ENCODE assay signal across 7 mouse cellular contexts in genomic region chr4:84884111-84884538, GRCm38 (mm10). TPM values are rescaled to one million over a fixed set of nuclear protein-coding genes. Genes with fewer than 3 reads are reported as not detected.
DNase-seq lines count a peak whose midpoint lies in the region; ATAC-seq and TF ChIP-seq lines count a peak whose summit lies in the region.

Gene Cntln (plus strand): TSS chr4:84884309.

- H3K4me1 ChIP-seq in embryonic facial prominence, embryonic 13.5 days = peaks cover 7% of the 10 kb centered on the region; the same call in 1 of the 2 replicates
- peaks cover 1% of the 10 kb centered on the region; the same call in 1 of the 2 replicates for H3K4me1 ChIP-seq in heart, adult 2 months (ENCODE audit: control insufficient read depth, insufficient read depth, low read length)
- peaks cover 5% of the 10 kb centered on the region for H3K4me1 ChIP-seq in kidney, adult 2 months (ENCODE audit: control insufficient read depth, insufficient read depth, low read length)
- H3K4me1 ChIP-seq in limb, embryonic 11.5 days (ENCODE audit: control insufficient read depth, insufficient read depth, low read length) = 0 out of 2 replicates have a peak, but pooled peaks cover 3% of the 10 kb centered on the region
- H3K4me1 ChIP-seq in midbrain, embryonic 13.5 days (replicated peaks) = peaks cover 12% of the 10 kb centered on the region
- H3K4me1 ChIP-seq in small intestine, adult 2 months (ENCODE audit: control insufficient read depth, insufficient read depth, insufficient read length, low read length) = peaks cover 2% of the 10 kb centered on the region; the same call in 1 of the 2 replicates

- peak; percentile 36; the same call in 1 of the 2 replicates for TF ChIP-seq POLR2A in heart, adult 2 months (IDR thresholded peaks at IDR 0.05; ENCODE audit: insufficient read depth, low read depth, low read length)
- TF ChIP-seq POLR2A in kidney, adult 2 months (IDR thresholded peaks at IDR 0.05; ENCODE audit: low read depth, low read length) = no peak
- no peak for TF ChIP-seq POLR2A in small intestine, adult 2 months (IDR thresholded peaks at IDR 0.05; ENCODE audit: low read depth, low read length)

- peak within 1 kb of the TSS; percentile 76 for H3K4me2 ChIP-seq in embryonic facial prominence, embryonic 13.5 days
- peak within 1 kb of the TSS; percentile 76 for H3K4me2 ChIP-seq in limb, embryonic 11.5 days (ENCODE audit: low read depth, severe bottlenecking)
- peak within 1 kb of the TSS; percentile 82 for H3K4me2 ChIP-seq in midbrain, embryonic 13.5 days (replicated peaks)

- TF ChIP-seq EP300 in heart, adult 2 months (IDR thresholded peaks at IDR 0.05; ENCODE audit: insufficient read depth, low read depth, low read length) = no peak

- no peaks in the 10 kb centered on the region for H3K9me3 ChIP-seq in embryonic facial prominence, embryonic 13.5 days
- H3K9me3 ChIP-seq in limb, embryonic 11.5 days (ENCODE audit: control insufficient read depth, low read length) = no peaks in the 10 kb centered on the region
- H3K9me3 ChIP-seq in midbrain, embryonic 13.5 days = no peaks in the 10 kb centered on the region

- DNase-seq in adrenal gland, postnatal 4 days (ENCODE audit: low spot score in 2 of 2) = peak; percentile 85 to 91
- DNase-seq in heart, adult 2 months = peak; percentile 95 to 97
- DNase-seq in kidney, adult 2 months = peak; percentile 96
- peak; percentile 96 for DNase-seq in limb, embryonic 11.5 days (ENCODE audit: low spot score)

- H3K27ac ChIP-seq in embryonic facial prominence, embryonic 13.5 days = peak within 1 kb of the TSS; percentile 96
- H3K27ac ChIP-seq in heart, adult 2 months = peak within 1 kb of the TSS; percentile 93
- H3K27ac ChIP-seq in kidney, adult 2 months (ENCODE audit: insufficient read depth, low read depth, low read length) = peak within 1 kb of the TSS; percentile 74
- H3K27ac ChIP-seq in limb, embryonic 11.5 days (replicated peaks; ENCODE audit: low read depth, low read length) = peak within 1 kb of the TSS; percentile 91
- peak within 1 kb of the TSS; percentile 85 for H3K27ac ChIP-seq in midbrain, embryonic 13.5 days
- H3K27ac ChIP-seq in small intestine, adult 2 months (ENCODE audit: insufficient read depth, low read depth, low read length) = peak within 1 kb of the TSS; percentile 43

- intact Hi-C loops in heart, adult 2 months (cut with DNase I) = no loop called here

- TF ChIP-seq CTCF in heart, adult 2 months (IDR thresholded peaks at IDR 0.05) = peak; percentile 55
- 0 out of 2 replicates have a peak, but pooled peaks have one; percentile 1 for TF ChIP-seq CTCF in kidney, adult 2 months (conservative IDR thresholded peaks at IDR 0.05; ENCODE audit: insufficient read depth, insufficient read length, low read depth, low read length)
- TF ChIP-seq CTCF in small intestine, adult 2 months (IDR thresholded peaks at IDR 0.05; ENCODE audit: extremely low read depth, insufficient read length, insufficient replicate concordance, low read depth, low read length) = no peak

- peak within 1 kb of the TSS; percentile 99 for H3K9ac ChIP-seq in embryonic facial prominence, embryonic 13.5 days
- H3K9ac ChIP-seq in heart, adult 2 months (ENCODE audit: low read depth, low read length) = peak within 1 kb of the TSS; percentile 89
- peak within 1 kb of the TSS; percentile 98 for H3K9ac ChIP-seq in limb, embryonic 11.5 days (ENCODE audit: low read length)
- peak within 1 kb of the TSS; percentile 81 for H3K9ac ChIP-seq in midbrain, embryonic 13.5 days (replicated peaks)

- WGBS in embryonic facial prominence, embryonic 13.5 days = under 1% methylated on average over 50 of the region's 50 CpGs
- WGBS in heart, adult 2 months = 2% methylated on average over 47 of the region's 50 CpGs
- under 1% methylated on average over 50 of the region's 50 CpGs for WGBS in kidney, adult 2 months
- 0% methylated on average over 50 of the region's 50 CpGs for WGBS in limb, embryonic 11.5 days
- under 1% methylated on average over 50 of the region's 50 CpGs for WGBS in midbrain, embryonic 13.5 days
- 6% methylated on average over 50 of the region's 50 CpGs for WGBS in small intestine, adult 2 months

- no peaks in the 10 kb centered on the region for H3K27me3 ChIP-seq in embryonic facial prominence, embryonic 13.5 days
- no peaks in the 10 kb centered on the region for H3K27me3 ChIP-seq in heart, adult 2 months (ENCODE audit: control insufficient read depth, insufficient read depth, low read length)
- H3K27me3 ChIP-seq in kidney, adult 2 months (replicated peaks; ENCODE audit: control insufficient read depth, insufficient read depth, low read length) = no peaks in the 10 kb centered on the region
- H3K27me3 ChIP-seq in limb, embryonic 11.5 days (ENCODE audit: control insufficient read depth, insufficient read depth, low read length) = no peaks in the 10 kb centered on the region
- no peaks in the 10 kb centered on the region; the same call in 1 of the 2 replicates for H3K27me3 ChIP-seq in midbrain, embryonic 13.5 days
- peaks cover 3% of the 10 kb centered on the region; the same call in 1 of the 2 replicates for H3K27me3 ChIP-seq in small intestine, adult 2 months (ENCODE audit: control insufficient read depth, insufficient read depth, low read length)

- ATAC-seq in embryonic facial prominence, embryonic 13.5 days (ENCODE audit: insufficient number of reproducible peaks, insufficient read depth, low FRiP score, low TSS enrichment, low read depth) = peak; percentile 94
- peak; percentile 96 for ATAC-seq in limb, embryonic 11.5 days (ENCODE audit: insufficient number of reproducible peaks, low FRiP score, low TSS enrichment, low read depth)
- ATAC-seq in midbrain, embryonic 13.5 days = peak; percentile 96

- H3K4me3 ChIP-seq in embryonic facial prominence, embryonic 13.5 days = peak within 1 kb of the TSS; percentile 82
- peak within 1 kb of the TSS; percentile 71 for H3K4me3 ChIP-seq in heart, adult 2 months
- peak within 1 kb of the TSS; percentile 97 for H3K4me3 ChIP-seq in kidney, adult 2 months (ENCODE audit: insufficient read depth, low read depth, low read length)
- H3K4me3 ChIP-seq in limb, embryonic 11.5 days (ENCODE audit: low read depth, low read length) = peak within 1 kb of the TSS; percentile 78
- peak within 1 kb of the TSS; percentile 76 for H3K4me3 ChIP-seq in midbrain, embryonic 13.5 days (replicated peaks)
- H3K4me3 ChIP-seq in small intestine, adult 2 months (ENCODE audit: low read depth, low read length) = peak within 1 kb of the TSS; percentile 99

- peaks cover 4% of the 10 kb centered on the region; the same call in 1 of the 2 replicates for H3K36me3 ChIP-seq in embryonic facial prominence, embryonic 13.5 days
- no peaks in the 10 kb centered on the region for H3K36me3 ChIP-seq in heart, adult 2 months (ENCODE audit: control insufficient read depth, insufficient read depth, low read length)
- no peaks in the 10 kb centered on the region for H3K36me3 ChIP-seq in kidney, adult 2 months (ENCODE audit: control insufficient read depth, insufficient read depth, low read length)
- no peaks in the 10 kb centered on the region for H3K36me3 ChIP-seq in limb, embryonic 11.5 days (ENCODE audit: control insufficient read depth, insufficient read depth, low read length)
- no peaks in the 10 kb centered on the region for H3K36me3 ChIP-seq in midbrain, embryonic 13.5 days
- no peaks in the 10 kb centered on the region for H3K36me3 ChIP-seq in small intestine, adult 2 months (ENCODE audit: control insufficient read depth, insufficient read depth, low read length)

- H3K79me2 ChIP-seq in heart, adult 2 months (replicated peaks; ENCODE audit: control insufficient read depth, insufficient read depth, low read length) = no peaks in the 10 kb centered on the region

RNA-seq across cellular contexts. Expression of gene Cntln, which starts in this region (rescaled TPM):
- 10 to 100 TPM; 23.6 to 24.4 TPM for total RNA-seq in adrenal gland, postnatal 4 days (2021)
- polyA plus RNA-seq in embryonic facial prominence, embryonic 13.5 days (2015; fragmentation: Nextera tagmentation; extraction: Ambion mirVana) = 13.3 and 15.4 TPM in 2 replicates
- total RNA-seq in heart, adult 2 months (2021) = 1 to 10 TPM; 1.9 to 2.7 TPM
- 1.3 and 1.9 TPM in 2 replicates for polyA plus RNA-seq in heart, adult 2 months (2012; rRNA removed)
- polyA plus RNA-seq in kidney, adult 2 months (2012; rRNA removed) = 1.4 and 1.9 TPM in 2 replicates
- 12.7 and 13.0 TPM in 2 replicates for polyA plus RNA-seq in limb, embryonic 11.5 days (2014; fragmentation: Nextera tagmentation; extraction: Ambion mirVana)
- 6.3 TPM in 2 replicates for polyA plus RNA-seq in midbrain, embryonic 13.5 days (2015; fragmentation: Nextera tagmentation; extraction: Ambion mirVana)
- polyA plus RNA-seq in small intestine, adult 2 months (2012; rRNA removed) = 0.28 and 0.42 TPM in 2 replicates

Comparison
In these comparisons a context has a peak if more than half of its experiments do, and no peak if none do; other contexts are left out.
1. Peak in every context shown above with its lines: DNase-seq, ATAC-seq, H3K4me3 ChIP-seq and H3K27ac ChIP-seq.
2. RNA of gene Cntln (total RNA-seq): 23.6 to 24.4 TPM in adrenal gland, postnatal 4 days; 1.9 to 2.7 TPM in heart, adult 2 months; every median in the first group is over 4 times any median in the second.
3. H3K27ac ChIP-seq: peak in every context shown above with its lines; median percentile 96 in embryonic facial prominence, embryonic 13.5 days; 93 in heart, adult 2 months; 91 in limb, embryonic 11.5 days; 85 in midbrain, embryonic 13.5 days; 74 in kidney, adult 2 months; 43 in small intestine, adult 2 months.